In the genomic region with DNA sequence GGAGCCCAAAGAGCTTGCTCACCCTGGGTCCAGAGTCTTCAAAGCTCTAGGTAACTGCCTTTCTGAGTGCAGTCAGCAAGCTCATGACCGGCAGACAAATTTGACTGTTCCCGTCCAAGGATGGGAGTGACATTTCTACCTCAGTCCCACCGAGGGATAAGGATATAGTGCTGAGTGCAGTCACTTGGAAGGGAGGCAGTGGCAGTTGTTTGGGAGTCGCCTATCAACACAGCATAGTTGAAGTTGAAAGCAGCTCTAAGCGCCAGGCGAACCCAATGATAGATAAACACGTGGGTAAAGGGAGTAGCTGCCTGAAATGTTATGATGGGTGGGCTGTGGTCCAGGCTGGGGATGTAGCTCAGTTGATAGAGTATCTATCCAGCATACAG, we compare ENCODE assay signal across 8 mouse cellular contexts. TPM values are rescaled to one million over a fixed set of nuclear protein-coding genes. Genes with fewer than 3 reads are reported as not detected.
A peak's percentile ranks its signal among the peaks of the same experiment; 100 is the strongest.
DNase-seq lines count a peak whose midpoint lies in the region; ATAC-seq and TF ChIP-seq lines count a peak whose summit lies in the region.

No protein-coding gene starts in this region.

- TF ChIP-seq POLR2A in small intestine, adult 2 months (IDR thresholded peaks at IDR 0.05; ENCODE audit: low read depth, low read length), result no peak
- no peak for TF ChIP-seq POLR2A in kidney, adult 2 months (IDR thresholded peaks at IDR 0.05; ENCODE audit: low read depth, low read length)

- H3K9me3 ChIP-seq in lung, embryonic 16.5 days (ENCODE audit: control insufficient read depth, low read length), result no peaks in the 10 kb centered on the region
- no peaks in the 10 kb centered on the region for H3K9me3 ChIP-seq in forebrain, embryonic 14.5 days (replicated peaks; ENCODE audit: control insufficient read depth, low read length)
- no peaks in the 10 kb centered on the region for H3K9me3 ChIP-seq in limb, embryonic 15.5 days

- no peak overlapping the region for H3K27ac ChIP-seq in lung, embryonic 16.5 days (ENCODE audit: low read length)
- no peak overlapping the region for H3K27ac ChIP-seq in forebrain, embryonic 14.5 days (ENCODE audit: low read depth, low read length)
- H3K27ac ChIP-seq in limb, embryonic 15.5 days, result peak overlapping the region; percentile 44; the same call in 1 of the 2 replicates
- H3K27ac ChIP-seq in small intestine, adult 2 months (ENCODE audit: insufficient read depth, low read depth, low read length), result peak overlapping the region; percentile 17; the same call in 1 of the 2 replicates
- no peak overlapping the region for H3K27ac ChIP-seq in kidney, adult 2 months (ENCODE audit: insufficient read depth, low read depth, low read length)

- H3K9ac ChIP-seq in lung, embryonic 16.5 days (ENCODE audit: low read length), result no peak overlapping the region
- no peak overlapping the region for H3K9ac ChIP-seq in forebrain, embryonic 14.5 days (ENCODE audit: low read length)
- no peak overlapping the region for H3K9ac ChIP-seq in limb, embryonic 15.5 days

- peak overlapping the region; percentile 49 for H3K4me3 ChIP-seq in lung, embryonic 16.5 days (ENCODE audit: low read length)
- H3K4me3 ChIP-seq in forebrain, embryonic 14.5 days (ENCODE audit: low read depth, low read length), result peak overlapping the region; percentile 34; the same call in 1 of the 2 replicates
- H3K4me3 ChIP-seq in limb, embryonic 15.5 days, result peak overlapping the region; percentile 48
- peak overlapping the region; percentile 73; the same call in 1 of the 2 replicates for H3K4me3 ChIP-seq in small intestine, adult 2 months (ENCODE audit: low read depth, low read length)
- no peak overlapping the region for H3K4me3 ChIP-seq in kidney, adult 2 months (ENCODE audit: insufficient read depth, low read depth, low read length)

- WGBS in lung, embryonic 16.5 days, result 23% methylated on average over 7 of the region's 7 CpGs
- 39% methylated on average over 7 of the region's 7 CpGs for whole genome bisulfite sequencing in forebrain, embryonic 14.5 days
- WGBS in limb, embryonic 15.5 days, result 27% methylated on average over 7 of the region's 7 CpGs
- 25% methylated on average over 7 of the region's 7 CpGs for WGBS in small intestine, adult 2 months
- 14% methylated on average over 7 of the region's 7 CpGs for WGBS in kidney, adult 2 months

- no peak for TF ChIP-seq CTCF in small intestine, adult 2 months (IDR thresholded peaks at IDR 0.05; ENCODE audit: extremely low read depth, insufficient read length, insufficient replicate concordance, low read depth, low read length)
- no peak for TF ChIP-seq CTCF in kidney, adult 2 months (conservative IDR thresholded peaks at IDR 0.05; ENCODE audit: insufficient read depth, insufficient read length, low read depth, low read length)

- 0 out of 2 replicates have a peak, but pooled peaks have one; percentile 6 for ATAC-seq in lung, embryonic 16.5 days (ENCODE audit: low read depth)
- ATAC-seq in forebrain, embryonic 14.5 days, result no peak
- ATAC-seq in limb, embryonic 15.5 days (ENCODE audit: insufficient number of reproducible peaks, low FRiP score, low TSS enrichment, low read depth), result 0 out of 2 replicates have a peak, but pooled peaks have one; percentile 9

- no peak for DNase-seq in lung, postnatal 14 days
- DNase-seq in forebrain, embryonic 14.5 days (ENCODE audit: low spot score), result no peak
- DNase-seq in layer of hippocampus, postnatal 36 days, result no peak
- no peak for DNase-seq in kidney, adult 2 months
- no peak for DNase-seq in kidney, postnatal 4 days

- H3K4me2 ChIP-seq in lung, embryonic 16.5 days (ENCODE audit: low read depth, low read length), result peak overlapping the region; percentile 55
- peak overlapping the region; percentile 48 for H3K4me2 ChIP-seq in forebrain, embryonic 14.5 days (ENCODE audit: low read length)
- peak overlapping the region; percentile 49; the same call in 1 of the 2 replicates for H3K4me2 ChIP-seq in limb, embryonic 15.5 days

- H3K27me3 ChIP-seq in lung, embryonic 16.5 days (ENCODE audit: control insufficient read depth, insufficient read depth, low read depth, low read length), result no peaks in the 10 kb centered on the region
- no peaks in the 10 kb centered on the region for H3K27me3 ChIP-seq in forebrain, embryonic 14.5 days (replicated peaks; ENCODE audit: control insufficient read depth, insufficient read depth, low read length)
- H3K27me3 ChIP-seq in limb, embryonic 15.5 days, result no peaks in the 10 kb centered on the region
- no peaks in the 10 kb centered on the region for H3K27me3 ChIP-seq in small intestine, adult 2 months (ENCODE audit: control insufficient read depth, insufficient read depth, low read length)
- H3K27me3 ChIP-seq in kidney, adult 2 months (replicated peaks; ENCODE audit: control insufficient read depth, insufficient read depth, low read length), result no peaks in the 10 kb centered on the region

- H3K4me1 ChIP-seq in lung, embryonic 16.5 days (replicated peaks; ENCODE audit: control insufficient read depth, insufficient read depth, low read length), result no peaks in the 10 kb centered on the region
- no peaks in the 10 kb centered on the region for H3K4me1 ChIP-seq in forebrain, embryonic 14.5 days (ENCODE audit: control insufficient read depth, insufficient read depth, low read length)
- H3K4me1 ChIP-seq in limb, embryonic 15.5 days, result no peaks in the 10 kb centered on the region
- peaks cover 9% of the 10 kb centered on the region; the same call in 1 of the 2 replicates for H3K4me1 ChIP-seq in small intestine, adult 2 months (ENCODE audit: control insufficient read depth, insufficient read depth, insufficient read length, low read length)
- H3K4me1 ChIP-seq in kidney, adult 2 months (ENCODE audit: control insufficient read depth, insufficient read depth, low read length), result no peaks in the 10 kb centered on the region

- 0 out of 2 replicates have a peak, but pooled peaks cover 3% of the 10 kb centered on the region for H3K36me3 ChIP-seq in lung, embryonic 16.5 days (ENCODE audit: control insufficient read depth, insufficient read depth, low read length)
- H3K36me3 ChIP-seq in forebrain, embryonic 14.5 days (ENCODE audit: control insufficient read depth, insufficient read depth, low read length), result peaks cover 6% of the 10 kb centered on the region; the same call in 1 of the 2 replicates
- 0 out of 2 replicates have a peak, but pooled peaks cover 5% of the 10 kb centered on the region for H3K36me3 ChIP-seq in limb, embryonic 15.5 days
- H3K36me3 ChIP-seq in small intestine, adult 2 months (ENCODE audit: control insufficient read depth, insufficient read depth, low read length), result peaks cover 24% of the 10 kb centered on the region
- no peaks in the 10 kb centered on the region for H3K36me3 ChIP-seq in kidney, adult 2 months (ENCODE audit: control insufficient read depth, insufficient read depth, low read length)

RNA-seq across cellular contexts. Expression of a gene that starts 52.5 kb away (rescaled TPM):
- polyA plus RNA-seq in lung, embryonic 16.5 days (2015; fragmentation: Nextera tagmentation; extraction: Ambion mirVana), result 5.4 and 5.5 TPM in 2 replicates
- 0.57 and 0.69 TPM in 2 replicates for polyA plus RNA-seq in forebrain, embryonic 14.5 days (2014; fragmentation: Nextera tagmentation; extraction: Ambion mirVana)
- polyA plus RNA-seq in limb, embryonic 15.5 days (2015; fragmentation: Nextera tagmentation; extraction: Ambion mirVana), result 8.1 and 8.7 TPM in 2 replicates
- polyA plus RNA-seq in small intestine, adult 2 months (2012; rRNA removed), result 12.3 and 36.8 TPM in 2 replicates
- under 1 TPM; 0.56 to 0.70 TPM for total RNA-seq in layer of hippocampus, postnatal 36 days (2021)
- 3.6 and 5.3 TPM in 2 replicates for polyA plus RNA-seq in kidney, adult 2 months (2012; rRNA removed)

Comparison
In these comparisons a context has a peak if more than half of its experiments do, and no peak if none do; other contexts are left out.
1. H3K27ac ChIP-seq: peak in limb, embryonic 15.5 days (single experiment) and small intestine, adult 2 months (single experiment); none in lung, embryonic 16.5 days (single experiment), forebrain, embryonic 14.5 days (single experiment) and kidney, adult 2 months (single experiment).
2. Peak in every context shown above with its lines, with median percentiles within 50 percentile points of each other: H3K4me2 ChIP-seq.